Mouse (Mus musculus): Measurements from ENCODE around the gene Tal1. TPM values are rescaled to one million over a fixed set of nuclear protein-coding genes. Genes with fewer than 3 reads are reported as not detected.

Gene Tal1
- polyA plus RNA-seq, 1 experiment from 2014 or later = 3.6 TPM

- H3K4me3 ChIP-seq (ENCODE audit: inconsistent target) = peak overlapping the region; percentile 70
- WGBS (ENCODE audit: missing documents) = 5% methylated on average over 20 of the region's 20 CpGs
- peaks cover 33% of the 10 kb centered on the region; the same call in 1 of the 2 replicates for H3K79me2 ChIP-seq (ENCODE audit: inconsistent target)
- no peaks in the 10 kb centered on the region for H3K36me3 ChIP-seq (ENCODE audit: inconsistent target)
- peak overlapping the region; percentile 81 for H3K27ac ChIP-seq
Measured at GRCm38 (mm10) chr4:115058317-115058761, 2.1 kb downstream of the Tal1 start.

GRCm38 (mm10) chr4:115058871-115059590, 2.8 kb downstream of the Tal1 start:
- Histone ChIP-seq H3K36me3 (ENCODE audit: inconsistent target) (no peaks in the 10 kb centered on the region), H3K4me3 (ENCODE audit: inconsistent target) (peak overlapping the region; percentile 70), H3K79me2 (ENCODE audit: inconsistent target) (peaks cover 33% of the 10 kb centered on the region; the same call in 1 of the 2 replicates), H3K27ac (peak overlapping the region; percentile 81; the same call in 1 of the 2 replicates)
- 29% methylated on average over 23 of the region's 23 CpGs for WGBS (ENCODE audit: missing documents)

- WGBS (ENCODE audit: missing documents) = 57% methylated on average over 12 of the region's 12 CpGs
- no peak overlapping the region for H3K4me3 ChIP-seq (ENCODE audit: inconsistent target)
- H3K27ac ChIP-seq = no peak overlapping the region
- H3K79me2 ChIP-seq (ENCODE audit: inconsistent target) = peaks cover 33% of the 10 kb centered on the region; the same call in 1 of the 2 replicates
- H3K36me3 ChIP-seq (ENCODE audit: inconsistent target) = no peaks in the 10 kb centered on the region
Measured at GRCm38 (mm10) chr4:115059871-115060270, 3.6 kb downstream of the Tal1 start.

GRCm38 (mm10) chr4:115060753-115061152, 4.5 kb downstream of the Tal1 start:
- Histone ChIP-seq H3K4me3 (ENCODE audit: inconsistent target) (no peak overlapping the region), H3K79me2 (ENCODE audit: inconsistent target) (peaks cover 33% of the 10 kb centered on the region; the same call in 1 of the 2 replicates), H3K36me3 (ENCODE audit: inconsistent target) (no peaks in the 10 kb centered on the region), H3K27ac (no peak overlapping the region)
- WGBS (ENCODE audit: missing documents) = 59% methylated on average over 3 of the region's 3 CpGs

GRCm38 (mm10) chr4:115062540-115062874, 6.3 kb downstream of the Tal1 start:
- 0% methylated on average over 7 of the region's 9 CpGs for WGBS (ENCODE audit: missing documents)
- Histone ChIP-seq H3K79me2 (ENCODE audit: inconsistent target) (peaks cover 28% of the 10 kb centered on the region; the same call in 1 of the 2 replicates), H3K27ac (0 out of 2 replicates have a peak overlapping the region, but pooled peaks have one; percentile 21), H3K4me3 (ENCODE audit: inconsistent target) (peak overlapping the region; percentile 31), H3K36me3 (ENCODE audit: inconsistent target) (no peaks in the 10 kb centered on the region)

- Histone ChIP-seq H3K27ac (0 out of 2 replicates have a peak overlapping the region, but pooled peaks have one; percentile 21), H3K4me3 (ENCODE audit: inconsistent target) (peak overlapping the region; percentile 31), H3K79me2 (ENCODE audit: inconsistent target) (peaks cover 23% of the 10 kb centered on the region; the same call in 1 of the 2 replicates), H3K36me3 (ENCODE audit: inconsistent target) (no peaks in the 10 kb centered on the region)
- WGBS (ENCODE audit: missing documents) = 1% methylated on average over 48 of the region's 58 CpGs
Measured at GRCm38 (mm10) chr4:115062875-115063517, 6.8 kb downstream of the Tal1 start.

- Histone ChIP-seq H3K27ac (no peak overlapping the region), H3K36me3 (ENCODE audit: inconsistent target) (no peaks in the 10 kb centered on the region)
- WGBS (ENCODE audit: missing documents) = 23% methylated on average over 30 of the region's 31 CpGs
Measured at GRCm38 (mm10) chr4:115063518-115064239, 7.5 kb downstream of the Tal1 start.

GRCm38 (mm10) chr4:115071668-115072067, 15.4 kb downstream of the Tal1 start:
- Histone ChIP-seq H3K79me2 (ENCODE audit: inconsistent target) (no peaks in the 10 kb centered on the region), H3K27ac (no peak overlapping the region), H3K4me3 (ENCODE audit: inconsistent target) (no peak overlapping the region), H3K36me3 (ENCODE audit: inconsistent target) (0 out of 2 replicates have a peak, but pooled peaks cover 3% of the 10 kb centered on the region)
- 15% methylated on average over 1 of the region's 1 CpGs for WGBS (ENCODE audit: missing documents)

More at GRCm38 (mm10) chr4:115063518-115064239, 7.5 kb downstream of the Tal1 start:
- H3K4me3 ChIP-seq (ENCODE audit: inconsistent target) = no peak overlapping the region; the same call in 1 of the 2 replicates
- peaks cover 16% of the 10 kb centered on the region; the same call in 1 of the 2 replicates for H3K79me2 ChIP-seq (ENCODE audit: inconsistent target)

- Histone ChIP-seq H3K27ac (peak overlapping the region; percentile 47), H3K79me2 (ENCODE audit: inconsistent target) (no peaks in the 10 kb centered on the region), H3K36me3 (ENCODE audit: inconsistent target) (no peaks in the 10 kb centered on the region), H3K4me3 (ENCODE audit: inconsistent target) (no peak overlapping the region)
- 100% methylated on average over 1 of the region's 1 CpGs for WGBS (ENCODE audit: missing documents)
Measured at GRCm38 (mm10) chr4:115074789-115075188, 18.6 kb downstream of the Tal1 start.

GRCm38 (mm10) chr4:115075204-115075915, 19.1 kb downstream of the Tal1 start:
- Histone ChIP-seq H3K79me2 (ENCODE audit: inconsistent target) (no peaks in the 10 kb centered on the region), H3K27ac (peak overlapping the region; percentile 47), H3K4me3 (ENCODE audit: inconsistent target) (no peak overlapping the region), H3K36me3 (ENCODE audit: inconsistent target) (no peaks in the 10 kb centered on the region)
- WGBS (ENCODE audit: missing documents) = 34% methylated on average over 3 of the region's 3 CpGs

- Histone ChIP-seq H3K4me3 (ENCODE audit: inconsistent target) (no peak overlapping the region), H3K27ac (no peak overlapping the region)
- WGBS (ENCODE audit: missing documents) = 80% methylated on average over 9 of the region's 10 CpGs
Measured at GRCm38 (mm10) chr4:115078892-115079820, 22.9 kb downstream of the Tal1 start.

GRCm38 (mm10) chr4:115079821-115080349, 23.7 kb downstream of the Tal1 start:
- Histone ChIP-seq H3K36me3 (ENCODE audit: inconsistent target) (no peaks in the 10 kb centered on the region), H3K27ac (no peak overlapping the region), H3K79me2 (ENCODE audit: inconsistent target) (no peaks in the 10 kb centered on the region), H3K4me3 (ENCODE audit: inconsistent target) (no peak overlapping the region)
- 95% methylated on average over 5 of the region's 5 CpGs for WGBS (ENCODE audit: missing documents)

More at GRCm38 (mm10) chr4:115078892-115079820, 22.9 kb downstream of the Tal1 start:
- Histone ChIP-seq H3K36me3 (ENCODE audit: inconsistent target) (no peaks in the 10 kb centered on the region), H3K79me2 (ENCODE audit: inconsistent target) (no peaks in the 10 kb centered on the region)

GRCm38 (mm10) chr4:115083031-115083430, 26.8 kb downstream of the Tal1 start:
- Histone ChIP-seq H3K4me3 (ENCODE audit: inconsistent target) (no peak overlapping the region), H3K79me2 (ENCODE audit: inconsistent target) (no peaks in the 10 kb centered on the region), H3K27ac (no peak overlapping the region), H3K36me3 (ENCODE audit: inconsistent target) (no peaks in the 10 kb centered on the region)
- 92% methylated on average over 3 of the region's 3 CpGs for WGBS (ENCODE audit: missing documents)
